Mouse (Mus musculus) heart, embryonic 11.5 days (tissue): ENCODE data around the gene Dgki. TPM values are rescaled to one million over a fixed set of nuclear protein-coding genes. Genes with fewer than 3 reads are reported as not detected.

Experiments used
- ATAC-seq: fragments of 200-750 bp; cut with Nextera tagmentation; replicated peaks from 2 replicates; pipeline ENCODE4 v1.8.0; 2017; ENCODE audit warnings: moderate library complexity; ENCODE audit not compliant: insufficient number of reproducible peaks, low FRiP score, low TSS enrichment
- H3K27ac ChIP-seq: fragments of 300-500 bp; sonication (generic); 2 replicates; pipeline ENCODE4 v1.5.1; 2014; ENCODE audit warnings: mild to moderate bottlenecking, low read depth, low read length
- H3K27me3 ChIP-seq: fragments of 300-500 bp; sonication (generic); 2 replicates; pipeline ENCODE4 v1.6.1; 2014; ENCODE audit warnings: mild to moderate bottlenecking, low read length, mixed read lengths; ENCODE audit not compliant: control insufficient read depth, insufficient read depth
- H3K36me3 ChIP-seq: fragments of 300-500 bp; sonication (generic); 2 replicates; pipeline ENCODE4 v1.6.1; 2014; ENCODE audit warnings: mild to moderate bottlenecking, low read length, moderate library complexity, mixed read lengths; ENCODE audit not compliant: control insufficient read depth, insufficient read depth
- H3K4me1 ChIP-seq: fragments of 300-500 bp; sonication (generic); 2 replicates; pipeline ENCODE4 v1.6.1; 2014; ENCODE audit warnings: low read length; ENCODE audit not compliant: control insufficient read depth, insufficient read depth
- H3K4me2 ChIP-seq: fragments of 300-500 bp; sonication (generic); 2 replicates; pipeline ENCODE4 v1.6.1; 2014; ENCODE audit warnings: mild to moderate bottlenecking, moderate library complexity
- H3K4me3 ChIP-seq: fragments of 300-500 bp; sonication (generic); 2 replicates; pipeline ENCODE4 v1.5.1; 2014; ENCODE audit warnings: low read depth, low read length
- H3K9ac ChIP-seq: fragments of 300-500 bp; sonication (generic); 2 replicates; pipeline ENCODE4 v1.6.1; 2014; ENCODE audit warnings: mild to moderate bottlenecking, low read depth, low read length, moderate library complexity
- H3K9me3 ChIP-seq: fragments of 300-500 bp; sonication (generic); replicated peaks from 2 replicates; pipeline ENCODE4 v1.6.1; 2016; ENCODE audit warnings: low read length; ENCODE audit not compliant: control insufficient read depth
- WGBS: fragments of 180-500 bp; shearing (Covaris S2); extraction: QIAGEN DNeasy Blood & Tissue Kit; methylation state at CpG from one replicate; pipeline ENCODE4 v1.1.7; 2014; ENCODE audit not compliant: insufficient replicate concordance; 5-methylcytosine and 5-hydroxymethylcytosine counted together
- polyA plus RNA-seq: library from polyadenylated mRNA; unstranded; fragments of >200 nt; fragmentation: Nextera tagmentation; extraction: Ambion mirVana; gene quantifications from 2 replicates; pipeline ENCODE4 v1.2.1, GENCODE M21; 2014

Gene Dgki
- polyA plus RNA-seq, 1 experiment from 2014 or later, result 1.0 TPM

GRCm38 (mm10) chr6:37051652-37052051 is 248.3 kb downstream of the Dgki start:
- WGBS, result 49% methylated on average over 5 of the region's 5 CpGs
- H3K4me3 ChIP-seq, result no peak overlapping the region
- no peaks in the 10 kb centered on the region for H3K27me3 ChIP-seq
- H3K9me3 ChIP-seq, result no peaks in the 10 kb centered on the region
- no peaks in the 10 kb centered on the region for H3K36me3 ChIP-seq
- H3K4me1 ChIP-seq, result 0 out of 2 replicates have a peak, but pooled peaks cover 2% of the 10 kb centered on the region
- ATAC-seq, result no peak
- H3K9ac ChIP-seq, result no peak overlapping the region
- no peak overlapping the region for H3K27ac ChIP-seq
- no peak overlapping the region for H3K4me2 ChIP-seq

GRCm38 (mm10) chr6:37051150-37051549 is 248.8 kb downstream of the Dgki start:
- Histone ChIP-seq H3K9me3 (no peaks in the 10 kb centered on the region), H3K27me3 (no peaks in the 10 kb centered on the region), H3K27ac (no peak overlapping the region), H3K4me3 (no peak overlapping the region), H3K4me2 (no peak overlapping the region), H3K36me3 (no peaks in the 10 kb centered on the region), H3K9ac (no peak overlapping the region), H3K4me1 (0 out of 2 replicates have a peak, but pooled peaks cover 2% of the 10 kb centered on the region)
- 75% methylated on average over 1 of the region's 1 CpGs for WGBS
- no peak for ATAC-seq

GRCm38 (mm10) chr6:37047611-37048129 is 252.3 kb downstream of the Dgki start:
- no peaks in the 10 kb centered on the region for H3K9me3 ChIP-seq
- 0 out of 2 replicates have a peak, but pooled peaks cover 2% of the 10 kb centered on the region for H3K4me1 ChIP-seq
- H3K27ac ChIP-seq, result no peak overlapping the region
- no peaks in the 10 kb centered on the region for H3K27me3 ChIP-seq
- no peak overlapping the region for H3K9ac ChIP-seq
- H3K36me3 ChIP-seq, result no peaks in the 10 kb centered on the region
- H3K4me3 ChIP-seq, result no peak overlapping the region
- ATAC-seq, result no peak; the same call in 1 of the 2 replicates
- 44% methylated on average over 4 of the region's 4 CpGs for WGBS
- H3K4me2 ChIP-seq, result no peak overlapping the region

GRCm38 (mm10) chr6:37046152-37046788 is 253.7 kb downstream of the Dgki start:
- Histone ChIP-seq H3K27ac (no peak overlapping the region), H3K9ac (no peak overlapping the region), H3K27me3 (no peaks in the 10 kb centered on the region), H3K4me3 (no peak overlapping the region), H3K4me2 (no peak overlapping the region), H3K9me3 (no peaks in the 10 kb centered on the region), H3K36me3 (no peaks in the 10 kb centered on the region), H3K4me1 (no peaks in the 10 kb centered on the region)
- ATAC-seq, result no peak
- WGBS, result 27% methylated on average over 4 of the region's 4 CpGs

GRCm38 (mm10) chr6:37044796-37045195 is 255.2 kb downstream of the Dgki start:
- Histone ChIP-seq H3K27ac (no peak overlapping the region), H3K36me3 (no peaks in the 10 kb centered on the region), H3K27me3 (no peaks in the 10 kb centered on the region), H3K4me1 (no peaks in the 10 kb centered on the region), H3K9me3 (no peaks in the 10 kb centered on the region), H3K4me2 (no peak overlapping the region), H3K4me3 (no peak overlapping the region), H3K9ac (no peak overlapping the region)
- ATAC-seq, result no peak
- WGBS, result 70% methylated on average over 4 of the region's 4 CpGs

- peaks cover 19% of the 10 kb centered on the region for H3K4me1 ChIP-seq
- H3K9ac ChIP-seq, result no peak overlapping the region
- 22% methylated on average over 8 of the region's 8 CpGs for WGBS
- H3K27ac ChIP-seq, result no peak overlapping the region
- no peaks in the 10 kb centered on the region for H3K36me3 ChIP-seq
- H3K4me3 ChIP-seq, result no peak overlapping the region
- no peaks in the 10 kb centered on the region for H3K9me3 ChIP-seq
- H3K27me3 ChIP-seq, result no peaks in the 10 kb centered on the region
- ATAC-seq, result no peak
- H3K4me2 ChIP-seq, result no peak overlapping the region
Observed at GRCm38 (mm10) chr6:37038444-37038843, 261.5 kb downstream of the Dgki start.

- WGBS, result 58% methylated on average over 11 of the region's 11 CpGs
- no peak overlapping the region for H3K9ac ChIP-seq
- no peaks in the 10 kb centered on the region for H3K36me3 ChIP-seq
- no peaks in the 10 kb centered on the region for H3K27me3 ChIP-seq
- H3K4me2 ChIP-seq, result no peak overlapping the region
- H3K4me1 ChIP-seq, result peaks cover 19% of the 10 kb centered on the region
- H3K4me3 ChIP-seq, result no peak overlapping the region
- no peak for ATAC-seq
- no peaks in the 10 kb centered on the region for H3K9me3 ChIP-seq
- no peak overlapping the region for H3K27ac ChIP-seq
Observed at GRCm38 (mm10) chr6:37037115-37037908, 262.7 kb downstream of the Dgki start.

GRCm38 (mm10) chr6:37035681-37036080 is 264.3 kb downstream of the Dgki start:
- no peaks in the 10 kb centered on the region for H3K27me3 ChIP-seq
- H3K9ac ChIP-seq, result no peak overlapping the region
- H3K27ac ChIP-seq, result no peak overlapping the region
- peaks cover 19% of the 10 kb centered on the region for H3K4me1 ChIP-seq
- no peaks in the 10 kb centered on the region for H3K9me3 ChIP-seq
- H3K36me3 ChIP-seq, result no peaks in the 10 kb centered on the region
- no peak overlapping the region for H3K4me3 ChIP-seq
- H3K4me2 ChIP-seq, result no peak overlapping the region
- WGBS, result 80% methylated on average over 6 of the region's 6 CpGs
- ATAC-seq, result no peak
